Mouse (Mus musculus): ENCODE results near the gene 1700013F07Rik.
A peak's percentile ranks its signal among the peaks of the same experiment; 100 is the strongest.
"Not testable (repeated sequence)": the region's sequence is repeated elsewhere in the genome, so short reads cannot be mapped to it uniquely, and the experiment has no call there.

1700013F07Rik gene

GRCm38 (mm10) chr3:108533951-108534350 lies at the start of gene 1700013F07Rik:
Gene 1700013F07Rik (plus strand): TSS chr3:108534150.
- DNase-seq, result no peak

- no peak for DNase-seq
Observed at GRCm38 (mm10) chr3:108484749-108485148, 49.2 kb upstream of the 1700013F07Rik start.

- DNase-seq, result no peak
Observed at GRCm38 (mm10) chr3:108489968-108490367, 44.0 kb upstream of the 1700013F07Rik start.

- peak; percentile 15 to 37 for DNase-seq
Observed at GRCm38 (mm10) chr3:108494861-108495474, 39.0 kb upstream of the 1700013F07Rik start.

- DNase-seq, result no peak
Observed at GRCm38 (mm10) chr3:108495486-108495885, 38.5 kb upstream of the 1700013F07Rik start.

- DNase-seq, result no peak
Observed at GRCm38 (mm10) chr3:108497602-108498001, 36.3 kb upstream of the 1700013F07Rik start.

- DNase-seq, result peak; percentile 32 to 47
Observed at GRCm38 (mm10) chr3:108499826-108500225, 34.1 kb upstream of the 1700013F07Rik start.

GRCm38 (mm10) chr3:108501411-108501810 lies 32.5 kb upstream of the 1700013F07Rik start:
- not testable (repeated sequence) for DNase-seq

GRCm38 (mm10) chr3:108503908-108504307 lies 30.0 kb upstream of the 1700013F07Rik start:
- DNase-seq, result peak in 1 of 2 experiments; percentile 21

GRCm38 (mm10) chr3:108508745-108509474 lies 25.0 kb upstream of the 1700013F07Rik start:
- no peak for DNase-seq

- no peak for DNase-seq
Observed at GRCm38 (mm10) chr3:108510156-108510555, 23.8 kb upstream of the 1700013F07Rik start.

GRCm38 (mm10) chr3:108510716-108511483 lies 23.1 kb upstream of the 1700013F07Rik start:
- no peak for DNase-seq

GRCm38 (mm10) chr3:108513465-108513864 lies 20.5 kb upstream of the 1700013F07Rik start:
- no peak for DNase-seq

- no peak for DNase-seq
Observed at GRCm38 (mm10) chr3:108518276-108518675, 15.7 kb upstream of the 1700013F07Rik start.

- no peak for DNase-seq
Observed at GRCm38 (mm10) chr3:108523415-108523814, 10.5 kb upstream of the 1700013F07Rik start.

GRCm38 (mm10) chr3:108528489-108528888 lies 5.5 kb upstream of the 1700013F07Rik start:
- DNase-seq, result no peak

- DNase-seq, result peak; percentile 44 to 68
Observed at GRCm38 (mm10) chr3:108533114-108533885, 650 bp upstream of the 1700013F07Rik start.

GRCm38 (mm10) chr3:108535896-108536516 lies 2.1 kb downstream of the 1700013F07Rik start:
- DNase-seq, result no peak

- peak; percentile 9 to 39 for DNase-seq
Observed at GRCm38 (mm10) chr3:108536517-108537260, 2.7 kb downstream of the 1700013F07Rik start, which contains the start of gene 5330417C22Rik. Gene 5330417C22Rik (minus strand): TSS chr3:108536536.

GRCm38 (mm10) chr3:108537303-108537702 lies 3.4 kb downstream of the 1700013F07Rik start:
- peak; percentile 87 to 92 for DNase-seq

- no peak for DNase-seq
Observed at GRCm38 (mm10) chr3:108542299-108542698, 8.3 kb downstream of the 1700013F07Rik start.

Measured in kidney, postnatal 36 days (tissue).